Mouse (Mus musculus) c-Kit-positive CD71-negative TER-119-negative erythroid progenitor cells, embryonic 14.5 days (primary cell): ENCODE measurements around the gene Hdgfl1.

Source experiments
- DNase-seq: peaks from one replicate; pipeline ENCODE4 v3.0.0-alpha.2; 2013; ENCODE audit warnings: low read depth

The Hdgfl1 gene

DNA sequence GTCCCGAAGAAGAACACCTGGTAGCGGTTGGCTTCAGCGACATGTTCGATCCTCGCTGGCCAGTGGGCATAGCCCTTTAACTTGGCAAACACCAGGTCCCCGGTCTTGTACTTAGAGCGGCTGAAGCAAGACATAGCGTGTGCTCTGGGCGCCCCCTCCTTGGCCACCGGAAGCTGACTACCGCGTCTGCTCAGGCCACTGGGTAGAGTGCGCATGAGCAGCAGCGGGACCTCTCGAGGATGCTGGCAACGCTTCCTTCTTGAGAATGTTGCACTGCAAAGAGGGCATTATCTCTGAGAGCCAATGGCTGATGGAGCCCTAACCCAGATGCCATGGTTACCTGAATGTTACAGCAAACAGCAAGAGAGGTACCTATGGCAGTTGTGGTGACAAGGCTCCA lies at the start of gene Hdgfl1:
Gene Hdgfl1 (minus strand): TSS at position 211 of the 400 bp plus-strand sequence.
- no peak for DNase-seq

DNA sequence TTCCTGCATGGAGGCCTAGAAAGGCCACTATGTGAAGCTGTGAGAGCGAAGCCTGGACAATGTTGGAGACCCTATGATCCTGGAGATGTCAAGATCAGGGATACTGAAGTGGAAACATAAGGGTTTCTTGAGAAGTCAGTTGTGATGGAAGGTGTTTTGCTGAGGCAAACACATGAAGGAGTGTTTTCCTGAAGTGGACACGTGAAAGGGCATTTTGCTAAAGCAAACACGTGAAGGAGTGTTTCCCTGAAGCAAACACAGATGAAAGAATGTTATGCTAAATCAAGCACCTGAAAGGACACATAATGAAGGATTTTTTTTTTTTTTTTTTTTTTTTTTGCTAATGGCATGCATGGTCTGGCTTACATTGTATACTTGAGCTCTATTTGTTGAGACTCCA lies 25.5 kb upstream of the Hdgfl1 start:
- DNase-seq, result no peak

DNA sequence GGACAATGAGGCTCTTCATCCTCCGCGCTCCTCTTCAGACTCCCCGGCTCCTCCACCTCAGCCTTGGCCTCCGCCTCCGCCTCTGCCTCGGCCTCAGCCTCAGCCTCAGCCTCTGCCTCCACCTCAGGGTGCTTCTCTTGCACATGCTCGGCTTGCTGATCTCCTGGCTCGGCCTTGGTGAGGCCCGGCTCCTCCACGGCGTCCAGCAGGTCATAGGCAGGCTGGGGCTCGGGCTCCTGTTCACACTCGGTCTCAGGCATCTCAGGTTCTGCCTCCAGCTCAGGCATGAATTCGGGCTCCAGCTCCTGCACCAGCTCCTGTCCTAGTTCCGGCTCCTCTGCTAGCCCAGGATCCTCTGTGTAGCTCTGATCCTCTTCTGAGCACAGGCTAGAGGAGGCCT lies 541 bp downstream of the Hdgfl1 start:
- no peak for DNase-seq

DNA sequence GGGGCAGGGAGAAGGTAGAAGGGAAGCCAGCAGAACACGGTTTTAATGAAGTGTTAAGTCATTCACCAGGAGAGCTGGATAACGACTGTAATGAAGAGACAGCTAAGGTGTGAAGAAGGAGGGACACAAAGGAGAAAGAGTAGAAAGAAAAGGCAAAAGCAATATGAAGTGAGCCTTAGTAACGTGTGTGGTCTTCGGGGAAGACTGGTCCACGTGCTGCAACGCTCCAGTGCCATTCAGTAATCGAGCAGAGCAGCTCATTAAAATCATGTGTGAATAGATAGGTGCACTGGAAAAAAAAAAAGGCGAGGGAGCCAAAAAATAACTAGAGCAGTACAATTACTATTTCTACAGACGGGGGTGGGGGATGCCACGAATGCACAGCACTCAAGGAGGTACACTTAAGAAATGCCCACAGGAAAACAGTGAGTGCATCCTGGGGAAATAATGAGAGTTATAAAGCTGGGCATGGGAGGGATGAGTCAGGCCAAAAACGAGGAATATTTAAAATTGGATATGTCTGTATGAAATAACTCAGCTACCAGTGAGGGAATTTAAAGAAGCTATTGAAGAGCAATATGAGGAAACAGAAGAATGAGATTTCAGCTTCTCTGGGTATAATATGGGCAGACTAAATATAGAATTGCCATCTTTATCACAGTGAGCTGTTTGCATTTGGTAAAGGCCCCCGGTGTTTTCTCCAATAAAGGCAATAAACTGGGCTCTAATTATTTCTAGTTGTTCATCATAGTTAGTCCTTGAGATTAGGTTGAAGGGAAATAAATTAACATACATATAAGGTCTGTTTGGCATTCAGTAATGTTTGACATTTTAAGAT lies 7.8 kb downstream of the Hdgfl1 start:
- DNase-seq, result no peak

DNA sequence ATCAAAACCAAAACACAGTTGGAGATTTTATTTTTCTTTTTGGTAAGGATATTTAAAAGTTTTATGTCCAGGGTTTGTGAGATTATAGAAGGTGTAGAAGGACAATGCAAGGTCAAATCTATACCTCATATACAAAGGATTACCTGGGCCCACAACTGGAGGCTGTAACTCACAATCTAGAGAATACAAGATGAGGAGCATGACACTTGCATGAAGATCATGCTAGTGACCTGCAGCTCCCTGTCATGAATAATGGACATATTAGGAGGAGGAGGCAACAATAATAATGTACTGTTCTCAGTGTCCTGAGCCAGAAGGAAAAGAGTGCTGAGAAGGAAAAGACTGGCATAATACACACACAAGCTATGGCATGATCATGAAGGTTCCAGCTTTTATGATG lies 17.1 kb downstream of the Hdgfl1 start:
- no peak for DNase-seq

DNA sequence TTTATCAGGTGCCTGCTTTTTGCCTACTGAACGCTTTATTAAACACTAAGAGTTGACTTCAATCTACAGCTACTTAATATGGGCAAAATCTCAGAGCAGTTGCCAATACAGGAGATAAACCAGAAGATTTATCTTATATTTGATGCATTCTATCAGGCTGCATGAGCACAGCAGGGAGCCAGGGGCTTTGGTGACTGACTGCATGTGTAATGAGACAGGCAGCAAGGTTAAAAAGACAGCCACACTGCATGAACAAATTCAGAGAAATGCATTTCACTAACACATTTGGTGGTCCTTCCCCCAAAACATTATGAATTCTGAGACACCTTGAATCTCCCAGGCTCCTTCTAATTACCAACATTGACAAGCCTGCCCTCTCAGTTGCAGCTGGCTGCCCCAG lies 17.6 kb downstream of the Hdgfl1 start:
- no peak for DNase-seq

DNA sequence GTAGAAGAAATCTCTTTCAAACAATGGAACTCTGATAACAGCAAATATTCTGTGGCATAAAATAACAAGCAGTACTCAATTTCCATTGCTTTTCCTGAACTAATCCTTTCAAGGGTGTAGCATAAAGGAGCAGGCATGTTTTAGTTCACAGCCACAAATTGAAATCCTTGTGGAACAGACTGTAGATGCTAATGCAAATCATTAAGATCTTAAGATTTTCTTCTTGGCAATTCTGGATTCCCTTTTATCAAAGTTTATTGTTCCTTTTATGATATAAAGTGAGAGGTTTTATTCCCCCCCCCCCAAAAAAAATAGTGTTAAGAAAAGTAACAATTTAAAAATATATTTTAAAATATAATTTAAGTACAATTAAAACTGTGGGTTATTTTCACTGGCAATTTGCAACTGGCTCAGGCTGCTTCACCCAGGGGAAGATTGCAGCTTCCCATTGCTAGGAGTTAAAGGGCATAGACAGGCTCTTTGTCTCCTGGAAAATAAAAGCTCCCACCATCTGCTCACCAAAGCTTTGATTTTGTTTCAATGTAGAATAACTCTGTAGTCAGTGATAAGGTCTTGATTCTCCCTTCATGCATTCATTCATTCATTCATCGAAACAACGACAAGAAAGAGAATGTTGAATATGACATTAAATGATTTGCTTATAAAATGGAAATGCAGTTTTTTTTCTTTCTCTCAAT lies 24.1 kb downstream of the Hdgfl1 start:
- no peak for DNase-seq

DNA sequence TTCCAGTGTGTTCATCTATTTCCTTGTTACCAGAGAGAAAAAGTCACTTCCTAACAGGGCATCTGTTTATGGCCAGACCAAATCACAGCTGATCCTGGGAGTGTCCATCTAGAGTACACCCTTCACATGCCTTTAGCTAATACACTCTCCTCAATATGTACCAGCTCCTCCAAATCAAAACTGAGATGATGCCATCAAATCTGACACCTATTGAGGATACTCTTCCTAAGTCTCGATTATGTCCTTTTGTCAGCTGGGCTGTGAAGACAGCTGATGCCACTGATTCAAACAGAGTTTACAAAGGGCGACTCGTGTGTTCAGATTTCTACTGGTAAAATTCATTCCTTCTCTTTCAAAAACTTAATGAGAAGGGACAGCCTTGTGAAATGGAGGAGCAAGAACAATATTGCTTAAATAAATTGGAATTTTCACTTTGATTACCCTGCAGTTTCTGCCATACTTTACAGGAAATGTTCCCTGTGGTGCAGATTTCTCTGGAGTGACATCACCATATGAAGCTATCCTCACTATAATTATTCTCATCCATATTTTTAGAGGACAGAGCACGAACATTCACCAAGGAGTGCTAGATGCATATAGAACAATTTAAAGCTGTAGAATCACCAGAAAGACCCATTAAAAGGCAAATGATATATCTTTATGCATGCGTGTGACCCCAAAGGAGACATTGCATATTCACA lies 24.8 kb downstream of the Hdgfl1 start:
- no peak for DNase-seq

DNA sequence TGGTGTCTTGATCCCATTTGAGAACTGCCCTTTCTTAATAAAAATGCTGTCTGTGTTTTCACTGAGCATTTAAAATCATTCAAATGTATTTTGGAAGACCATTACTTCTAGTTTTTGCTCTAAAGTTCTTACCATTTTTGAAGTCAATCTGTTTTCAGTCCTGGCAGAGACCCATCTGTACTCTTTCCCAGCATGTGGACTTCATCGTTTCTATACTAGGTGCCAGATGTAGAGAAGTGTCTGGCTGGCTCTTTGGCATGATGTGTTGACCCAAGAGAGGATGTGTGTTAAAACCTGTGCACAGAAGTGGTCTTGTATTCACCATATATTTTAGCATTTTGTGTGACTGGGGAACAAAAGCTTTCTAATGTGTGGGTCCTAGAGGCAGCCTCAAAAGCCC lies 25.9 kb downstream of the Hdgfl1 start:
- no peak for DNase-seq

DNA sequence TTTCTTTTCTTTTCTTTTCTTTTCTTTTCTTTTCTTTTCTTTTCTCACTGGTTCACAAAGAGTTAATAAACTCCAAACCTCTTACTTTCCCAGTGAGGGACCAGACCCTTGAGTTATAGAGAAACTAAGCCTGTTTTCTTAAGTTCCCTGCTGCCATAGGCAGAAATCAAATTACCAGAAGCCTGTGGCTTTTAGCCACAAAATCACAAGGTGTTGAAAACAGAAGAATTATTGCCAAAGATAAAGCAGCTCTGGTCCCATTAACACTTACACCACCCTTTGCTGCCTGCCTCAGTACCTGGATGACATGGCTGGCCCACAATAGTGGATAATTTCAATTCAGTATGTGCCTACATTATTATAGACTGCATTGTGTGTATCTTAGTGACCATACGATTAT lies 35.0 kb downstream of the Hdgfl1 start:
- no peak for DNase-seq

DNA sequence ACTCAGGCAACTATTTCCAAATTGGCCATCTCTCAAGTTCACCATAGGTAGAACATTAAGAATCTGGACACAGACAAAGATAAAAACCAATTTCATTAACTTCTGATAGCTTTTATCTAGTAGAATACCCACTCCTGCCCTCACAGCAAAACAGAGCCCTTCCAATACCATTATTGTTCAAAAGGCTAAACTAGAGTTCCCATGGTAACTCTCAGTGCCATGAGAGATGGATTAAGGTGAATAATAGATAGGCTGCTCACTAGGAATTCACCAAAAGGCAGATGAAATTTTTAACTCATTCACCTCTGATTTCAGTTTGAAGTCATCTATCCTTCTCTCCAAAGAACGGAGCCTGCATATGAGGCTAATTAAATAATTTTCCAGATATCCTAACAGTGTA lies 45.7 kb downstream of the Hdgfl1 start:
- no peak for DNase-seq

DNA sequence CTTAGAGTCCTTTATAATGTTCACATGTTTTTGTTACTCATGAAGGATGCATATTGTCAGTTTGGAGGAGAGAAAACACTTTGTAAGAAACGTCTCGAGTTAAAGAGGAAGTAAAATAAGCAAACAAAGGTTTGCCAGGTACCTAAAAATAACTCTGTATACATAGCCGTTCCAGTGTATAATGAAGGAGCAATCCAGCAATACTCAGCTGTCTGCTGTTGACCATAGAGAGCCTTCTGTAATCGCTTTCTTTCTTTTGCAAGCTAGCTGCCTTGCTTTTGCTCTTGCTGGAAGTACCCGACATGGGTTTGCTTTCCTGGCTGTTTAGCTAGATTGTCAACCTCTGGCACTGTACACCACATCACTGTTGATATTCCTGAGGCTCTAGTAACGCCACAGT lies 48.6 kb downstream of the Hdgfl1 start:
- DNase-seq, result no peak

DNA sequence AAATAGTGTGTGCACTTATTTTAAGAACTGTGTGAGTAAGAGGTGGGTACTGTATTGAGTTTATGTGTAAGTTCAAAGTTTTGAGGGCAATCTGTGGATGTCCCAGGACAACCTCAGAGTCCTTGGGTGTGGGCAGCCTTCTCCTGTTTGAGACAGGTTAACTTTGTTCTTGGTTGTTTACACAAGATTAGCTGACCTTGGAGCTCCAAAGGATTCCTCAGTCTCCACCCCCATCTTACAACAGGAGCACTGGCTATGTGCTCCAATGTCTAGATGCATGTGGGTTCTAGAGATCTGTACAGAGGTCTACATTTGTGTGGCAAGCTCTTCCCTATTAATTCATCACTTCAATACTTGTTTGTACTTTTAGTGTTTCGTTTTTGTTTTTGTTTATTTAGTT lies 49.0 kb downstream of the Hdgfl1 start:
- DNase-seq, result no peak

DNA sequence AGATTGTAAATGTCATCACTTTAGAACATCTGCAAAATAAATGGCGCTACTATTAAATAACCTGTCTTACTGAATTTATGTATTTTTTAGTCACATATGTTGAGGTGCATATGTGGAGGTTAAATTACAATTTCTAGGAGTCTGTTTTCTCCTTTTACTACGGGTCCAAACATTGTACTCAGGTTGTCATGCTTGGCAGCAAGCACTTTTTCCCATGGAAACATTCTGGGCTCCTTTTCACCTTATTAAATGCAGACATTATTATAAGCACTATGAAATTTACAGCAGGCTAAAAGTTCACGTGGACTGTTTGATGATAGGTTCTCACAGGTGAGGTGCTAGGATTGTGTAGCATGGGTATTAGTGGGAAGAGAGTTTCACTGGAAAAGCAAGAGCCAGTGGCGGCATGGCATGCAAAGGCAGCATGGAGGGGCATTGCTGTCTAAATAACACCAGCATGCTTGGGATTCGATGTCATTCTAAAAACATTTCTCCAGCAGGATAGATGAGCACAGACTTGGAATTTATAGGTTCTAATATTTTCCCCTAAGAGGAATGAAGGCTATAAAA lies 50.7 kb downstream of the Hdgfl1 start:
- no peak for DNase-seq
